Mouse (Mus musculus): ENCODE data around the gene Taf3. TPM values are rescaled to one million over a fixed set of nuclear protein-coding genes. Genes with fewer than 3 reads are reported as not detected.

The Taf3 gene
- total and polyA plus RNA-seq, 3 experiments, result 3.1 to 13.4 (median 6.0) TPM

- TF ChIP-seq E2F4 (IDR thresholded peaks at IDR 0.05; ENCODE audit: insufficient replicate concordance, low read depth, low read length), result no peak
- TF ChIP-seq POLR2AphosphoS2 (IDR thresholded peaks at IDR 0.05; ENCODE audit: low read depth, low read length), result no peak
- peak; percentile 62 for TF ChIP-seq BHLHE40 (IDR thresholded peaks at IDR 0.05; ENCODE audit: low read depth, low read length)
- TF ChIP-seq HCFC1 (IDR thresholded peaks at IDR 0.05; ENCODE audit: low read depth, low read length), result peak; percentile 16
- TF ChIP-seq MAZ (IDR thresholded peaks at IDR 0.05; ENCODE audit: low read depth, low read length), result 0 out of 2 replicates have a peak, but pooled peaks have one; percentile 19
- TF ChIP-seq CHD2 (IDR thresholded peaks at IDR 0.05; ENCODE audit: low read length), result no peak
- TF ChIP-seq CTCF (conservative IDR thresholded peaks at IDR 0.05 in 1 of 2, IDR thresholded peaks at IDR 0.05 in 1 of 2; ENCODE audit: low read depth in 2 of 2, low read length in 2 of 2), result no peak
- TF ChIP-seq GABPA (IDR thresholded peaks at IDR 0.05; ENCODE audit: insufficient replicate concordance, low read depth, low read length), result no peak
- TF ChIP-seq NELFE (IDR thresholded peaks at IDR 0.05; ENCODE audit: low read depth, low read length), result peak; percentile 25; the same call in 1 of the 2 replicates
- TF ChIP-seq TCF12 (IDR thresholded peaks at IDR 0.05; ENCODE audit: low read depth, low read length), result no peak
- no peak for TF ChIP-seq SMC3 (IDR thresholded peaks at IDR 0.05; ENCODE audit: low read depth, low read length)
- TF ChIP-seq JUN (IDR thresholded peaks at IDR 0.05; ENCODE audit: insufficient read depth, low read depth, low read length), result peak; percentile 58; the same call in 1 of the 2 replicates
- no peak for TF ChIP-seq KAT2A (IDR thresholded peaks at IDR 0.05; ENCODE audit: insufficient replicate concordance, low read length)
- 0 out of 2 replicates have a peak, but pooled peaks have one; percentile 7 for TF ChIP-seq JUND (conservative IDR thresholded peaks at IDR 0.05; ENCODE audit: low read depth, low read length)
- no peak for TF ChIP-seq UBTF (IDR thresholded peaks at IDR 0.05; ENCODE audit: low read depth, low read length)
- TF ChIP-seq MYC (IDR thresholded peaks at IDR 0.05; ENCODE audit: low read depth, low read length), result no peak
- TF ChIP-seq MXI1 (IDR thresholded peaks at IDR 0.05; ENCODE audit: low read depth, low read length), result peak; percentile 50; the same call in 1 of the 2 replicates
- no peak for TF ChIP-seq POLR2A (IDR thresholded peaks at IDR 0.05; ENCODE audit: low read depth, low read length)
- TF ChIP-seq CHD1 (IDR thresholded peaks at IDR 0.05; ENCODE audit: low read depth, low read length), result no peak
- peak; percentile 57 for TF ChIP-seq ELF1 (IDR thresholded peaks at IDR 0.05; ENCODE audit: low read depth, low read length)
- TF ChIP-seq NRF1 (IDR thresholded peaks at IDR 0.05; ENCODE audit: low read depth, low read length), result no peak
Observed at GRCm38 (mm10) chr2:9926194-9926904, 122.0 kb downstream of the Taf3 start (continued).

- dilution Hi-C loops (cut with MboI; ENCODE audit: extremely low pct_ligation_motif_present, extremely low pct_unique_long_range_greater_than_20kb, low sequenced_read_pairs) (no loop called here), in situ Hi-C loops (cut with MboI; ENCODE audit: low pct_ligation_motif_present, low pct_unique_long_range_greater_than_20kb, low sequenced_read_pairs) (no loop called here)
- H3K36me3 ChIP-seq (replicated peaks in 1 of 2; ENCODE audit: control insufficient read depth in 1 of 2, insufficient read depth in 1 of 2, low read length in 1 of 2), result peaks cover 25 to 71% of the 10 kb centered on the region in 2 experiments
- H3K9me3 ChIP-seq (replicated peaks; ENCODE audit: low read length), result no peaks in the 10 kb centered on the region
- DNase-seq (ENCODE audit: extremely low read depth), result no peak
- no peak overlapping the region for H3K4me2 ChIP-seq (ENCODE audit: insufficient read depth, low read depth, poor library complexity, severe bottlenecking)
- H3K4me3 ChIP-seq (replicated peaks in 1 of 3; ENCODE audit: low read depth in 2 of 3, low read length in 2 of 3, poor library complexity in 1 of 3), result no peak overlapping the region
- H3K27me3 ChIP-seq (replicated peaks), result no peaks in the 10 kb centered on the region
- 0 out of 4 replicates have a peak, but pooled peaks cover 0 to 3% of the 10 kb centered on the region in 2 experiments for H3K4me1 ChIP-seq (ENCODE audit: control insufficient read depth in 1 of 2, insufficient read depth in 2 of 2)
- no peak overlapping the region for H3K27ac ChIP-seq (ENCODE audit: insufficient read depth, low read depth)
- H3K9ac ChIP-seq (ENCODE audit: insufficient read depth, low read depth), result no peak overlapping the region
- TF ChIP-seq NELFE (IDR thresholded peaks at IDR 0.05; ENCODE audit: low read depth, low read length) (no peak), MAX (IDR thresholded peaks at IDR 0.05; ENCODE audit: low read length) (no peak), KAT2A (IDR thresholded peaks at IDR 0.05; ENCODE audit: insufficient replicate concordance, low read length) (no peak), GABPA (IDR thresholded peaks at IDR 0.05; ENCODE audit: insufficient replicate concordance, low read depth, low read length) (no peak), SIN3A (IDR thresholded peaks at IDR 0.05; ENCODE audit: low read length) (no peak), MEF2A (IDR thresholded peaks at IDR 0.05; ENCODE audit: borderline replicate concordance, low read depth, low read length) (no peak), RAD21 (IDR thresholded peaks at IDR 0.05; ENCODE audit: low read depth, low read length) (no peak), MYC (IDR thresholded peaks at IDR 0.05; ENCODE audit: low read depth, low read length) (no peak)
- H3K79me2 ChIP-seq (replicated peaks; ENCODE audit: control insufficient read depth, extremely low read depth, insufficient read depth, poor library complexity, severe bottlenecking), result no peaks in the 10 kb centered on the region
Observed at GRCm38 (mm10) chr2:9918691-9919471, 129.5 kb downstream of the Taf3 start.
